Mouse (Mus musculus): Measurements from ENCODE around the gene Eid2b. TPM values are rescaled to one million over a fixed set of nuclear protein-coding genes. Genes with fewer than 3 reads are reported as not detected.

Eid2b gene
- polyA plus RNA-seq, 1 experiment from 2014 or later = 21.9 TPM

DNA sequence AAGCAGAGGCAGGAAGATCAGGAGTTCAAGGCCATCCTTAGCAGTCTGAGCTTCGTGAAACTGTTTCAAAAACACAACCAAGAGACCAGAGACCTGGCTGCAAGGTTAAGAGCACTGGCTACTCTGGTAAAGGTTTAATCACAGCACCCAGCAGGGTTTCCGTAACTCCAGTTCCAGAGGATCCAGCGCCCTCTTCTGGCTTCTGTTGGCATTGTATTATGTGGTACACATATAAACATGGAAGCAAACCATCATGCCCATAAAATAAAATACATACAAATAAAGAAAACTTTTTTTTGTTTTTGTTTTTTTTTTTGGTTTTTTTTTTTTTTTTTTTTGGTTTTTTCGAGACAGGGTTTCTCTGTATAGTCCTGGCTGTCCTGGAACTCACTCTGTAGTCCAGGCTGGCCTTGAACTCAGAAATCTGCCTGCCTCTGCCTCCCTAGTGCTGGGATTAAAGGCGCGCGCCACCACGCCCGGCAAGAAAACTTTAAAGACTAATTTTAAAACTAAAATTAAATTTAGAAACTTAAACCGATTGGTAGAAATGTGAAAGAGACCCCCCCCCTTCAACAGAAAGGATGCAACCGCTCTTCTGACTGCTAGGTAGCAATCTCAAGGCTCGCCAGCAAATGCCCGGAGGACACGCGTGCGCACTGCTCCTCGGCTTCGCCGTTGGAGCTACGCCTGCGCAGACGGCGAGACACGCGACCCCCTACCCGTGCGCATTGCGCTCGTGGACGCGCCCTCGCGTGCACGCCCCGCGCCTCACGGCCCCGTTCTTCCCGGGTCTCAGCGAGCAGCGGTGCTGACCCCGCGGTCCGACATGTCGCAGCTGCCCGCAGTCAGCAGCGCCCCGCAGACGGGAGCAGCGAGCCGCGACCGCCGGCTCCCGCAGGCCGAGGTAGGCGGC lies 10.2 kb upstream of the Eid2b start, which contains the start of gene Eid2:
Gene Eid2 (plus strand): TSS at position 753 of the 913 bp plus-strand sequence.
- Histone ChIP-seq H3K4me2 (peak within 1 kb of the TSS; percentile 64), H3K27ac (ENCODE audit: low read depth, low read length) (peak within 1 kb of the TSS; percentile 86), H3K36me3 (ENCODE audit: control insufficient read depth, insufficient read depth, low read length) (peaks cover 8% of the 10 kb centered on the region; the same call in 1 of the 2 replicates), H3K27me3 (ENCODE audit: control insufficient read depth, insufficient read depth, low read length) (no peaks in the 10 kb centered on the region), H3K4me3 (ENCODE audit: low read depth, low read length) (peak within 1 kb of the TSS; percentile 93), H3K4me1 (ENCODE audit: control insufficient read depth, insufficient read depth, low read length) (0 out of 2 replicates have a peak, but pooled peaks cover 6% of the 10 kb centered on the region), H3K9me3 (ENCODE audit: control insufficient read depth, low read length) (no peaks in the 10 kb centered on the region; the same call in 1 of the 2 replicates), H3K9ac (ENCODE audit: low read length) (peak within 1 kb of the TSS; percentile 98)
- peak; percentile 92 for ATAC-seq (ENCODE audit: low FRiP score)
- WGBS = 7% methylated on average over 56 of the region's 57 CpGs
- DNase-seq (ENCODE audit: low spot score, missing footprints) = peak; percentile 98

DNA sequence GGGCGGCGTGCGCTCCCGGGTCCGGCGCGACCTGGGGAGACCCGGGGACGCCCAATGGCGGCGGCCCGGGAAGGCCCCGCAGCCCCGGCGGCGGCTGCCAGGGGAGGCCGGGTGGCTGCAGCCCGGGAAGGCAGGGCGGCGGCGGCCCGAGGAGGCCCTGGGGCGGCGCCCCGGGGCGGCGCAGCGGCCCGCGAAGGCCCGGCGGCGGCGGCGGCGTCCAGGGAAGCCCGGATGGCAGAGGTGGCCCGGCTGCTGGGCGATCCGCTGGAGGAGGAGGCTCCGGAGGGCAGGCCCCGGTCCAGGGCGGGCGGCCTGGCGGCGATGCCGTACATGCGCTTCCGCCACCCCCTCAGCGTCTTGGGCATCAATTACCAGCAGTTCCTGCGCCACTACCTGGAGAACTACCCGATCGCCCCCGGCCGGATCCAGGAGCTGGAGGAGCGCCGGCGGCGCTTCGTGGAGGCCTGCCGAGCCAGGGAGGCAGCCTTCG lies 9.5 kb upstream of the Eid2b start:
- Histone ChIP-seq H3K4me2 (peak overlapping the region; percentile 64), H3K36me3 (ENCODE audit: control insufficient read depth, insufficient read depth, low read length) (peaks cover 8% of the 10 kb centered on the region; the same call in 1 of the 2 replicates), H3K9me3 (ENCODE audit: control insufficient read depth, low read length) (no peaks in the 10 kb centered on the region; the same call in 1 of the 2 replicates), H3K9ac (ENCODE audit: low read length) (peak overlapping the region; percentile 98), H3K27ac (ENCODE audit: low read depth, low read length) (peak overlapping the region; percentile 86), H3K4me1 (ENCODE audit: control insufficient read depth, insufficient read depth, low read length) (0 out of 2 replicates have a peak, but pooled peaks cover 6% of the 10 kb centered on the region), H3K27me3 (ENCODE audit: control insufficient read depth, insufficient read depth, low read length) (no peaks in the 10 kb centered on the region), H3K4me3 (ENCODE audit: low read depth, low read length) (peak overlapping the region; percentile 93)
- DNase-seq (ENCODE audit: low spot score, missing footprints) (peak; percentile 90), ATAC-seq (ENCODE audit: low FRiP score) (peak; percentile 71)
- under 1% methylated on average over 52 of the region's 62 CpGs for WGBS

DNA sequence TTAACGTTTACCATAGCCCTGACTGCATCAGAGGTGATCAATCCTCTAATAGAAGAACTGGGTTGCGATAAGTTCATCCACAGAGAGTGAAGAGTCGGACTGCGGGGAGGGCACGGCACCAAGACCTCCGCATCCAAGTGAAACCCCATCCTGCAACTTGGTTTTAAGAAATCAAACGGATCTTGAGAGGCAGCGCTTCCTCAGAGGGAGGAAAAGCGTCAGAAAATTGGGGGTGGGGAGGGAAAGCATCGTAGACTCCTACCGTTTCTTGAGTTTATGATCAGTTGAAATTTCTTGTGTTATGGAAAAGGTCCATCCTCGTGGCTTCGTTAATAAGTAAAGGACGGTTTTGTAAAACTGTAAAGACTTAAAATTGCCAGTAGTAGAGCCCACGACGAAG lies 9.0 kb upstream of the Eid2b start:
- DNase-seq (ENCODE audit: low spot score, missing footprints) = peak; percentile 87
- Histone ChIP-seq H3K4me3 (ENCODE audit: low read depth, low read length) (peak overlapping the region; percentile 93), H3K27me3 (ENCODE audit: control insufficient read depth, insufficient read depth, low read length) (no peaks in the 10 kb centered on the region), H3K4me2 (peak overlapping the region; percentile 64), H3K9ac (ENCODE audit: low read length) (peak overlapping the region; percentile 98), H3K36me3 (ENCODE audit: control insufficient read depth, insufficient read depth, low read length) (peaks cover 8% of the 10 kb centered on the region; the same call in 1 of the 2 replicates), H3K9me3 (ENCODE audit: control insufficient read depth, low read length) (no peaks in the 10 kb centered on the region; the same call in 1 of the 2 replicates), H3K27ac (ENCODE audit: low read depth, low read length) (no peak overlapping the region), H3K4me1 (ENCODE audit: control insufficient read depth, insufficient read depth, low read length) (0 out of 2 replicates have a peak, but pooled peaks cover 6% of the 10 kb centered on the region)
- no peak for ATAC-seq (ENCODE audit: low FRiP score)
- 29% methylated on average over 16 of the region's 16 CpGs for WGBS

DNA sequence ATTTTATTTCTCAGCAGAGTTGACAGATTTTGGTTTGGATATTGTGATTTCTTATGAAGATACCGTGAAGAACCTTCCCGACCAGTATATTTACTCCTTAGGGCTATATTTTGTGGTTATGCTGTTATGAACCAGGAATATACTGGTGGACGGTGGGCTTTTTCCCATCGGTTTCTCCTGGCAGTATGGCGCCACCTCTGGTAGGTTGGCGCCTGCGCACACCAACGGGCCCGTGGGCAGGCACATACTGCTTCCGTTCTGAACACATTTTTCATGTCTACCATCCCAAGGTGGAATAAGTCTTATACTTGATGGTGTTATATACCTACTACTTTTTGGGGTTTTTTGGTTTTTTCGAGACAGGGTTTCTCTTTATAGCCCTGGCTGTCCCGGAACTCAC lies 8.2 kb upstream of the Eid2b start:
- H3K9me3 ChIP-seq (ENCODE audit: control insufficient read depth, low read length) = no peaks in the 10 kb centered on the region; the same call in 1 of the 2 replicates
- H3K27me3 ChIP-seq (ENCODE audit: control insufficient read depth, insufficient read depth, low read length) = no peaks in the 10 kb centered on the region
- no peak overlapping the region for H3K27ac ChIP-seq (ENCODE audit: low read depth, low read length)
- DNase-seq (ENCODE audit: low spot score, missing footprints) (no peak), ATAC-seq (ENCODE audit: low FRiP score) (no peak)
- H3K36me3 ChIP-seq (ENCODE audit: control insufficient read depth, insufficient read depth, low read length) = peaks cover 8% of the 10 kb centered on the region; the same call in 1 of the 2 replicates
- H3K4me2 ChIP-seq = no peak overlapping the region
- 0 out of 2 replicates have a peak, but pooled peaks cover 6% of the 10 kb centered on the region for H3K4me1 ChIP-seq (ENCODE audit: control insufficient read depth, insufficient read depth, low read length)
- 96% methylated on average over 12 of the region's 12 CpGs for WGBS
- H3K9ac ChIP-seq (ENCODE audit: low read length) = no peak overlapping the region
- H3K4me3 ChIP-seq (ENCODE audit: low read depth, low read length) = no peak overlapping the region

DNA sequence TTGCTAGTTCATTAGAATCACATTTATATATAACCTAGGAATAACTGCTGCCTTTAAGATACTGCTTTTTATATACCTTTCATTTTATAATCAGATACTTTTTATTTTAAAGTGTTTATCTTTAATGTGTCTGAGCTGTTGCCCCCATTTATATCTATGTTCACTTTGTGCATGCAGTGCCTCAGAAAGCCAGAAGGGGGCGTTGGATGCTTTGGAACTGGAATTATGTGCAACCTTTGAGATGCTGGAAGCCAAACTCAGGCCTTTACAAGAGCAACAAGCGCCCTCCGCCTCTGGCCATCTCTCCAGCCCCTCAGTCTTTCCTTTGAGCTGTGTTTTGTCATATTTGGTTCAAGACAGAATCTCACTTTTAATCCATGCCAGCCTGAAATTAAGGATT lies 5.8 kb upstream of the Eid2b start:
- no peak overlapping the region for H3K4me3 ChIP-seq (ENCODE audit: low read depth, low read length)
- H3K4me1 ChIP-seq (ENCODE audit: control insufficient read depth, insufficient read depth, low read length) = 0 out of 2 replicates have a peak, but pooled peaks cover 6% of the 10 kb centered on the region
- peaks cover 8% of the 10 kb centered on the region; the same call in 1 of the 2 replicates for H3K36me3 ChIP-seq (ENCODE audit: control insufficient read depth, insufficient read depth, low read length)
- H3K27ac ChIP-seq (ENCODE audit: low read depth, low read length) = no peak overlapping the region
- no peak overlapping the region for H3K9ac ChIP-seq (ENCODE audit: low read length)
- DNase-seq (ENCODE audit: low spot score, missing footprints) (no peak), ATAC-seq (ENCODE audit: low FRiP score) (no peak)
- no peaks in the 10 kb centered on the region for H3K27me3 ChIP-seq (ENCODE audit: control insufficient read depth, insufficient read depth, low read length)
- H3K9me3 ChIP-seq (ENCODE audit: control insufficient read depth, low read length) = no peaks in the 10 kb centered on the region; the same call in 1 of the 2 replicates
- WGBS = 70% methylated on average over 3 of the region's 3 CpGs
- H3K4me2 ChIP-seq = no peak overlapping the region

DNA sequence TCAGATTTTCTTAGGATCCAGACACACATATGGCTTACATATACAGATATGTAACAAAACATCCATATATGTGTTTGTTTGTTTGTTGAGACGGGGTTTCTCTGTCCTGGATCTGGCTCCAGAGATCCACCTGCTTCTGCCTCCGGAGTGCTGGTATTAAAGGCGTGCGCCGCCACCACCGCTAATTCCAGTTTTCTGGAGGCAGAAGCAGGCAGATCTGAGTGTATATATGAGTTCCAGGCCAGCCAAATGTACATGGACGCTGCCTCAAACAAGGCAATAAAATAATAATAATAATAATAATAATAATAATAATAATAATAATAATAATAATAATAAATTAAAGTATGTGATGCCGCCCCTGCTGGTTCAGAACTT lies 313 bp upstream of the Eid2b start:
- no peak overlapping the region for H3K9ac ChIP-seq (ENCODE audit: low read length)
- no peaks in the 10 kb centered on the region for H3K36me3 ChIP-seq (ENCODE audit: control insufficient read depth, insufficient read depth, low read length)
- H3K27me3 ChIP-seq (ENCODE audit: control insufficient read depth, insufficient read depth, low read length) = no peaks in the 10 kb centered on the region
- ATAC-seq (ENCODE audit: low FRiP score) (peak; percentile 20), DNase-seq (ENCODE audit: low spot score, missing footprints) (no peak)
- no peaks in the 10 kb centered on the region for H3K9me3 ChIP-seq (ENCODE audit: control insufficient read depth, low read length)
- 60% methylated on average over 8 of the region's 8 CpGs for WGBS
- no peak overlapping the region for H3K4me2 ChIP-seq
- no peak overlapping the region for H3K4me3 ChIP-seq (ENCODE audit: low read depth, low read length)
- peaks cover 3% of the 10 kb centered on the region; the same call in 1 of the 2 replicates for H3K4me1 ChIP-seq (ENCODE audit: control insufficient read depth, insufficient read depth, low read length)
- no peak overlapping the region for H3K27ac ChIP-seq (ENCODE audit: low read depth, low read length)

DNA sequence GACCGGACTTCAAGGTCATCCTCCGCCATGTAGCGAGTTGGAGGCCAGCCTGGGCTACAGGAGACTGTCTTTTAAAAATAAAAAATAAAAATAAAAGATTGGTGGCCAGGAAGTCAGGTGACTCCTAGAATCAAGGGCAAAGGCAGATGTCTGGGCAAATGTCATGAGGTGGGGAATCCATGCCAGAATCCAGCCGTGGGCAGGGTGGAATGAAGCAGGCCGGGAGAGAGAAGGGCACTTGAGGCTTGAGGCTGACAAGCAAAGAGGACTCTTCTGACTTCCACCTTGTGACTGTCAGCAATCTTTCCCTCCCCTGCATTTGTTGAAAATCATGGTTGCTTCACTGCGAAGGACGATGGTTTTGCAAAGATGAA lies 727 bp downstream of the Eid2b start:
- Histone ChIP-seq H3K9me3 (ENCODE audit: control insufficient read depth, low read length) (no peaks in the 10 kb centered on the region), H3K4me3 (ENCODE audit: low read depth, low read length) (peak overlapping the region; percentile 58), H3K4me2 (peak overlapping the region; percentile 74), H3K27ac (ENCODE audit: low read depth, low read length) (no peak overlapping the region), H3K36me3 (ENCODE audit: control insufficient read depth, insufficient read depth, low read length) (no peaks in the 10 kb centered on the region), H3K27me3 (ENCODE audit: control insufficient read depth, insufficient read depth, low read length) (no peaks in the 10 kb centered on the region), H3K9ac (ENCODE audit: low read length) (peak overlapping the region; percentile 95), H3K4me1 (ENCODE audit: control insufficient read depth, insufficient read depth, low read length) (peaks cover 3% of the 10 kb centered on the region; the same call in 1 of the 2 replicates)
- WGBS = 89% methylated on average over 7 of the region's 7 CpGs
- ATAC-seq (ENCODE audit: low FRiP score) = peak; percentile 4; the same call in 1 of the 2 replicates
- peak; percentile 80 for DNase-seq (ENCODE audit: low spot score, missing footprints)

DNA sequence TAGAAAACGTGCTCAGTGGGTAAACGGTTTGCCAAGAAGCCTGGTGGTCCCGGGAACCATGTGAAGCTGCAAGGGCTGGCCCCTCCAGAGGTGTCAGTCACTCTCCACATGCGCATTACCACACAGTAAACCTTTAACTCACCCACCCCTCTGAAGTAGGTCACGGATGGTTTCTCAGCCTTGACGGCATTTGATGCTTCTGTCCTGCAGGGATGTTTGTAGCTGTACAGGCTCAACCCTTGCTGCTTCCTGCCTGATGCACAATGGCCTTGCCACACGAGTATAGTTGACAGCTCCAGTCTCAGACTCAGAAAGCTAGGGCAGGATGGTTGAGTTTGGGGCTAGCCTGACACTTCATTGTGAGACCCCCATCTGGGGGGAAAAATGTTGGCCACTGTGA lies 3.1 kb downstream of the Eid2b start:
- Histone ChIP-seq H3K4me3 (ENCODE audit: low read depth, low read length) (no peak overlapping the region), H3K4me1 (ENCODE audit: control insufficient read depth, insufficient read depth, low read length) (peaks cover 3% of the 10 kb centered on the region; the same call in 1 of the 2 replicates), H3K9me3 (ENCODE audit: control insufficient read depth, low read length) (no peaks in the 10 kb centered on the region), H3K27me3 (ENCODE audit: control insufficient read depth, insufficient read depth, low read length) (no peaks in the 10 kb centered on the region), H3K9ac (ENCODE audit: low read length) (no peak overlapping the region), H3K36me3 (ENCODE audit: control insufficient read depth, insufficient read depth, low read length) (no peaks in the 10 kb centered on the region), H3K27ac (ENCODE audit: low read depth, low read length) (no peak overlapping the region), H3K4me2 (no peak overlapping the region)
- WGBS = 79% methylated on average over 7 of the region's 7 CpGs
- ATAC-seq (ENCODE audit: low FRiP score) (no peak), DNase-seq (ENCODE audit: low spot score, missing footprints) (no peak)

DNA sequence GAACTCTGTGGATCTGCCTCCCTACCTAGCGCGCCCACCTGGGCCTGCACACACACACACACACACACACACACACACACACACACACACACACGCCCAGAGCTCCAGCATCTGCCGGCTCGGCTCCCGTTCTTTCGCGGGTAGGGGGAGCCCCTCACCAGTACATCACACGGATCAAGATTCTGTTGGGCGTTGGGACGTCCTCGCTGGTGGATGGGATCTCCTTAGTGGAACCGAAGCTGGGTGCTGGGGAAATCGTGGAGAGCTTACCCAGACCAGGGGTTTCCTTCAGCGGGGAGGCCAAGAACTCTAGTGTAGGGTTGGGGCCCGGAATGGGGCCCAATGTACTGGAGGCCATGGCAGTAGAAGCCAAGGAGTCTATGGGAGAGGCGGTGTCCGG lies 12.6 kb downstream of the Eid2b start:
- Histone ChIP-seq H3K9ac (ENCODE audit: low read length) (peak overlapping the region; percentile 44), H3K4me2 (peak overlapping the region; percentile 40), H3K9me3 (ENCODE audit: control insufficient read depth, low read length) (no peaks in the 10 kb centered on the region), H3K27me3 (ENCODE audit: control insufficient read depth, insufficient read depth, low read length) (peaks cover 41% of the 10 kb centered on the region), H3K27ac (ENCODE audit: low read depth, low read length) (no peak overlapping the region), H3K4me1 (ENCODE audit: control insufficient read depth, insufficient read depth, low read length) (peaks cover 17% of the 10 kb centered on the region), H3K4me3 (ENCODE audit: low read depth, low read length) (peak overlapping the region; percentile 23), H3K36me3 (ENCODE audit: control insufficient read depth, insufficient read depth, low read length) (0 out of 2 replicates have a peak, but pooled peaks cover 2% of the 10 kb centered on the region)
- ATAC-seq (ENCODE audit: low FRiP score) (peak; percentile 39), DNase-seq (ENCODE audit: low spot score, missing footprints) (no peak)
- under 1% methylated on average over 17 of the region's 18 CpGs for WGBS
